Mouse (Mus musculus) heart, adult 18-20 months (tissue): ENCODE data around the gene Myo3b. TPM values are rescaled to one million over a fixed set of nuclear protein-coding genes. Genes with fewer than 3 reads are reported as not detected.
A peak's percentile ranks its signal among the peaks of the same experiment; 100 is the strongest.

Experiments
- DNase-seq, 2 experiments: peaks; one replicate each; pipeline ENCODE4 v3.0.0; 2021 to 2022; ENCODE audit warnings: mixed read lengths in 1 of 2
- total RNA-seq, 2 experiments: library from RNA; stranded (reverse); gene quantifications; 2 replicates each; pipeline ENCODE4 v1.2.3; 2021

Gene Myo3b
- total RNA-seq, 2 experiments from 2014 or later: 0.07 TPM; not detected in 1

- DNase-seq: no peak
Observed at GRCm38 (mm10) chr2:70379341-70379740, 340.4 kb downstream of the Myo3b start.

GRCm38 (mm10) chr2:70379939-70380338 is 341.0 kb downstream of the Myo3b start:
- no peak for DNase-seq

- DNase-seq: no peak
Observed at GRCm38 (mm10) chr2:70388645-70389044, 349.7 kb downstream of the Myo3b start.

GRCm38 (mm10) chr2:70389162-70389561 is 350.2 kb downstream of the Myo3b start:
- DNase-seq: no peak

GRCm38 (mm10) chr2:70397734-70398276 is 358.9 kb downstream of the Myo3b start:
- no peak for DNase-seq

- no peak for DNase-seq
Observed at GRCm38 (mm10) chr2:70399441-70400115, 360.7 kb downstream of the Myo3b start.

- no peak for DNase-seq
Observed at GRCm38 (mm10) chr2:70400321-70400720, 361.4 kb downstream of the Myo3b start.

- no peak for DNase-seq
Observed at GRCm38 (mm10) chr2:70404301-70404700, 365.4 kb downstream of the Myo3b start.

- no peak for DNase-seq
Observed at GRCm38 (mm10) chr2:70406846-70407245, 367.9 kb downstream of the Myo3b start.

GRCm38 (mm10) chr2:70407729-70408128 is 368.8 kb downstream of the Myo3b start:
- no peak for DNase-seq

GRCm38 (mm10) chr2:70410298-70410885 is 371.5 kb downstream of the Myo3b start:
- DNase-seq: peak in 1 of 2 experiments; percentile 8

GRCm38 (mm10) chr2:70412315-70412714 is 373.4 kb downstream of the Myo3b start:
- DNase-seq: no peak

- DNase-seq: no peak
Observed at GRCm38 (mm10) chr2:70414386-70414785, 375.5 kb downstream of the Myo3b start.

- DNase-seq: no peak
Observed at GRCm38 (mm10) chr2:70415521-70415920, 376.6 kb downstream of the Myo3b start.

- DNase-seq: no peak
Observed at GRCm38 (mm10) chr2:70419336-70419735, 380.4 kb downstream of the Myo3b start.

- DNase-seq: no peak
Observed at GRCm38 (mm10) chr2:70421144-70421874, 382.4 kb downstream of the Myo3b start.

GRCm38 (mm10) chr2:70425611-70426010 is 386.7 kb downstream of the Myo3b start:
- no peak for DNase-seq

GRCm38 (mm10) chr2:70443035-70443434 is 404.1 kb downstream of the Myo3b start:
- peak in 1 of 2 experiments; percentile 3 for DNase-seq

- DNase-seq: no peak
Observed at GRCm38 (mm10) chr2:70444141-70444540, 405.2 kb downstream of the Myo3b start.

- no peak for DNase-seq
Observed at GRCm38 (mm10) chr2:70456205-70456604, 417.3 kb downstream of the Myo3b start.

- DNase-seq: no peak
Observed at GRCm38 (mm10) chr2:70463606-70464005, 424.7 kb downstream of the Myo3b start.

GRCm38 (mm10) chr2:70471136-70471535 is 432.2 kb downstream of the Myo3b start:
- DNase-seq: no peak
